Mouse (Mus musculus) urinary bladder, postnatal 0 days (tissue): ENCODE data around the gene Tmub2. TPM values are rescaled to one million over a fixed set of nuclear protein-coding genes. Genes with fewer than 3 reads are reported as not detected.

Experiments
- polyA plus RNA-seq: library from polyadenylated mRNA; unstranded; fragments of >200 nt; fragmentation: Nextera tagmentation; extraction: Ambion mirVana; gene quantifications from 2 replicates; pipeline ENCODE4 v1.2.1, GENCODE M21; 2015

Tmub2 gene
- polyA plus RNA-seq = 26.6 and 32.6 TPM in 2 replicates

GRCm38 (mm10) chr11:102284501-102285094 lies at the start of gene Tmub2:
Tmub2 (plus strand) TSS chr11:102284931.

GRCm38 (mm10) chr11:102248630-102249230 lies 36.0 kb upstream of the Tmub2 start, which contains the start of gene BC030867:
BC030867 (plus strand) TSS chr11:102248882.

GRCm38 (mm10) chr11:102268520-102269244 lies 16.0 kb upstream of the Tmub2 start, which contains the start of gene Asb16:
Asb16 (plus strand) TSS chr11:102268743.

GRCm38 (mm10) chr11:102296491-102297472 lies 12.1 kb downstream of the Tmub2 start, which contains the start of gene Atxn7l3:
Atxn7l3 (minus strand) TSS chr11:102296631.

GRCm38 (mm10) chr11:102319410-102319792 lies 34.7 kb downstream of the Tmub2 start, which contains the start of gene Ubtf:
Ubtf (minus strand) TSS chr11:102319742.

Other genes starting within 250 kb of the Tmub2 start
- gene Cd300lg, start 243.4 kb upstream of the Tmub2 start, polyA plus RNA-seq = 1.5 and 1.9 TPM in 2 replicates
- gene Mpp2, start 196.4 kb upstream of the Tmub2 start, polyA plus RNA-seq = 2.7 and 3.5 TPM in 2 replicates
- not detected in 2 replicates for gene Ppy, start 183.6 kb upstream of the Tmub2 start, polyA plus RNA-seq
- not detected in 2 replicates for gene Pyy, start 177.1 kb upstream of the Tmub2 start, polyA plus RNA-seq
- gene Nags, start 139.4 kb upstream of the Tmub2 start, polyA plus RNA-seq = 0.08 TPM in 1 of 2 replicates, not detected in the other
- gene Tmem101, start 128.5 kb upstream of the Tmub2 start, polyA plus RNA-seq = 14.0 and 15.3 TPM in 2 replicates
- 88.2 and 95.7 TPM in 2 replicates for gene Lsm12, start 99.6 kb upstream of the Tmub2 start, polyA plus RNA-seq
- gene G6pc3, start 95.3 kb upstream of the Tmub2 start, polyA plus RNA-seq = 29.1 and 30.1 TPM in 2 replicates
- 27.9 and 31.5 TPM in 2 replicates for gene Hdac5, start 54.8 kb upstream of the Tmub2 start, polyA plus RNA-seq
- gene BC030867, start 36.0 kb upstream of the Tmub2 start, polyA plus RNA-seq = 2.9 and 3.0 TPM in 2 replicates
- not detected in 2 replicates for gene Asb16, start 16.2 kb upstream of the Tmub2 start, polyA plus RNA-seq
- 7.1 and 7.5 TPM in 2 replicates for gene Atxn7l3, start 11.7 kb downstream of the Tmub2 start, polyA plus RNA-seq
- 38.5 and 48.7 TPM in 2 replicates for gene Ubtf, start 34.8 kb downstream of the Tmub2 start, polyA plus RNA-seq
- gene Slc4a1, start 81.3 kb downstream of the Tmub2 start, polyA plus RNA-seq = 1.1 and 2.6 TPM in 2 replicates
- gene Rundc3a, start 108.5 kb downstream of the Tmub2 start, polyA plus RNA-seq = 1.00 and 1.1 TPM in 2 replicates
- gene Slc25a39, start 123.0 kb downstream of the Tmub2 start, polyA plus RNA-seq = 129 and 150 TPM in 2 replicates
- gene Grn, start 145.4 kb downstream of the Tmub2 start, polyA plus RNA-seq = 269 and 325 TPM in 2 replicates
- 1.9 and 2.3 TPM in 2 replicates for gene Fam171a2, start 162.8 kb downstream of the Tmub2 start, polyA plus RNA-seq
- 4.1 and 9.6 TPM in 2 replicates for gene Itga2b, start 185.2 kb downstream of the Tmub2 start, polyA plus RNA-seq